ENCODE assay signal across 19 mouse cellular contexts in the genomic region with DNA sequence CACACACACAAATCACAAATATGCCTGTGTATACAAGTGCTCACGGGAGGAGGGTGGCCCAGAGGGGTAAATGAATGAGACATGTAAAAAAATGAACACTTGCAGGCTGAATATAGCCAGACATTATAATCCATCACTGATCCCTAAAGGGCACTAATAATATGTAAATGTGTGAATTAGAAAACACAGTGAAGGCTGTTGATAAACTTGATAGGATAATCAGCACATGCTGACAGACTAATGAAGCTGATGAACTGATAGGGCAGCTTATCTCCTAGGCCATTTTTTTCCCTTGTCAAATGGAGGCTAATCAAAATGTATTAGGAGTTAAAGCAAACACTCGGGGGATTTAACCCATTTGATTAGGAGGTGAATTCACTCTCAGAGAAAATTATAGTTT.
DNase-seq lines count a peak whose midpoint lies in the region; ATAC-seq lines count a peak whose summit lies in the region.
"Had no signal": no experiment of that assay in that cellular context is flagged by ENCODE, and none has a peak within 500 bp of the region (broad histone marks: within the 10 kb centered on the region; RNA-seq: fewer than 3 reads in every experiment).

No protein-coding gene starts in this region.

- no peak overlapping the region for H3K4me3 ChIP-seq in forebrain, embryonic 13.5 days
- no peak overlapping the region for H3K4me3 ChIP-seq in forebrain, embryonic 10.5 days
- no peak overlapping the region for H3K4me3 ChIP-seq in neural tube, embryonic 12.5 days
- H3K4me3 ChIP-seq in neural tube, embryonic 15.5 days (replicated peaks): no peak overlapping the region
- H3K4me3 ChIP-seq in midbrain, embryonic 13.5 days (replicated peaks): no peak overlapping the region
- H3K4me3 ChIP-seq: gastrocnemius, adult 2 months; heart, embryonic 10.5 days; limb, embryonic 15.5 days; liver, embryonic 15.5 days; megakaryocyte, embryonic 14.5 days; myocyte had no signal

- no peaks in the 10 kb centered on the region for H3K27me3 ChIP-seq in forebrain, embryonic 13.5 days
- H3K27me3 ChIP-seq in forebrain, embryonic 10.5 days (ENCODE audit: poor library complexity, severe bottlenecking): no peaks in the 10 kb centered on the region
- no peaks in the 10 kb centered on the region for H3K27me3 ChIP-seq in neural tube, embryonic 12.5 days (replicated peaks)
- no peaks in the 10 kb centered on the region for H3K27me3 ChIP-seq in neural tube, embryonic 15.5 days (replicated peaks)
- no peaks in the 10 kb centered on the region for H3K27me3 ChIP-seq in midbrain, embryonic 13.5 days
- H3K27me3 ChIP-seq: limb, embryonic 15.5 days; liver, embryonic 15.5 days; megakaryocyte, embryonic 14.5 days had no signal

- H3K27ac ChIP-seq in forebrain, embryonic 13.5 days: no peak overlapping the region
- H3K27ac ChIP-seq in forebrain, embryonic 10.5 days: no peak overlapping the region
- no peak overlapping the region for H3K27ac ChIP-seq in neural tube, embryonic 12.5 days
- H3K27ac ChIP-seq in neural tube, embryonic 15.5 days (replicated peaks): no peak overlapping the region
- peak overlapping the region; percentile 44 for H3K27ac ChIP-seq in midbrain, embryonic 13.5 days
- H3K27ac ChIP-seq: gastrocnemius, adult 2 months; heart, embryonic 10.5 days; limb, embryonic 15.5 days; liver, embryonic 15.5 days had no signal

- H3K4me2 ChIP-seq in forebrain, embryonic 13.5 days: no peak overlapping the region
- H3K4me2 ChIP-seq in neural tube, embryonic 12.5 days (replicated peaks): no peak overlapping the region
- no peak overlapping the region for H3K4me2 ChIP-seq in neural tube, embryonic 15.5 days
- H3K4me2 ChIP-seq in midbrain, embryonic 13.5 days (replicated peaks): no peak overlapping the region
- H3K4me2 ChIP-seq: limb, embryonic 15.5 days; liver, embryonic 15.5 days had no signal

- H3K36me3 ChIP-seq in forebrain, embryonic 13.5 days (ENCODE audit: poor library complexity, severe bottlenecking): peaks cover 10% of the 10 kb centered on the region
- peaks cover 13% of the 10 kb centered on the region for H3K36me3 ChIP-seq in forebrain, embryonic 10.5 days (replicated peaks)
- H3K36me3 ChIP-seq in neural tube, embryonic 12.5 days: peaks cover 12% of the 10 kb centered on the region
- H3K36me3 ChIP-seq in neural tube, embryonic 15.5 days: peaks cover 10% of the 10 kb centered on the region
- peaks cover 11% of the 10 kb centered on the region for H3K36me3 ChIP-seq in midbrain, embryonic 13.5 days
- H3K36me3 ChIP-seq: liver, embryonic 15.5 days had no signal

- peaks cover 6% of the 10 kb centered on the region; the same call in 1 of the 2 replicates for H3K9me3 ChIP-seq in forebrain, embryonic 13.5 days (replicated peaks)
- H3K9me3 ChIP-seq in forebrain, embryonic 10.5 days: peaks cover 9% of the 10 kb centered on the region
- H3K9me3 ChIP-seq in neural tube, embryonic 12.5 days: peaks cover 5% of the 10 kb centered on the region; the same call in 1 of the 2 replicates
- H3K9me3 ChIP-seq in neural tube, embryonic 15.5 days (replicated peaks): no peaks in the 10 kb centered on the region
- H3K9me3 ChIP-seq in midbrain, embryonic 13.5 days: peaks cover 9% of the 10 kb centered on the region; the same call in 1 of the 2 replicates
- H3K9me3 ChIP-seq: heart, embryonic 10.5 days; limb, embryonic 15.5 days; liver, embryonic 15.5 days had no signal

- no peaks in the 10 kb centered on the region for H3K4me1 ChIP-seq in forebrain, embryonic 13.5 days
- H3K4me1 ChIP-seq in forebrain, embryonic 10.5 days: no peaks in the 10 kb centered on the region
- H3K4me1 ChIP-seq in neural tube, embryonic 12.5 days: no peaks in the 10 kb centered on the region
- H3K4me1 ChIP-seq in neural tube, embryonic 15.5 days: peaks cover 7% of the 10 kb centered on the region; the same call in 1 of the 2 replicates
- H3K4me1 ChIP-seq in midbrain, embryonic 13.5 days (replicated peaks): peaks cover 16% of the 10 kb centered on the region; the same call in 1 of the 2 replicates
- H3K4me1 ChIP-seq: heart, embryonic 10.5 days; limb, embryonic 15.5 days; liver, embryonic 15.5 days; megakaryocyte, embryonic 14.5 days had no signal

- H3K9ac ChIP-seq in forebrain, embryonic 13.5 days: no peak overlapping the region
- H3K9ac ChIP-seq in neural tube, embryonic 12.5 days: no peak overlapping the region
- H3K9ac ChIP-seq in neural tube, embryonic 15.5 days (replicated peaks): no peak overlapping the region
- H3K9ac ChIP-seq in midbrain, embryonic 13.5 days (replicated peaks): no peak overlapping the region
- H3K9ac ChIP-seq: limb, embryonic 15.5 days; liver, embryonic 15.5 days had no signal

- DNase-seq in forebrain, embryonic 10.5 days (ENCODE audit: extremely low spot score, low spot score): no peak
- DNase-seq in frontal cortex, adult 2 months (ENCODE audit: extremely low spot score in 1 of 2, low spot score in 1 of 2): no peak
- no peak for DNase-seq in Muller cell, postnatal 12 days (ENCODE audit: inconsistent ontology term)
- DNase-seq: adrenal gland, postnatal 36 days; cerebellum, adult 18-20 months; cerebellum, postnatal 25 days; gastrocnemius, adult 2 months; kidney, adult 2 months; kidney, postnatal 14 days; thymus, postnatal 25 days had no signal

- WGBS in forebrain, embryonic 13.5 days: 25% methylated on average over 2 of the region's 2 CpGs
- 53% methylated on average over 2 of the region's 2 CpGs for WGBS in forebrain, embryonic 10.5 days
- 48% methylated on average over 2 of the region's 2 CpGs for WGBS in neural tube, embryonic 12.5 days
- 28% methylated on average over 2 of the region's 2 CpGs for WGBS in neural tube, embryonic 15.5 days
- 16% methylated on average over 2 of the region's 2 CpGs for WGBS in midbrain, embryonic 13.5 days

- ATAC-seq in forebrain, embryonic 13.5 days: peak; percentile 84
- ATAC-seq in neural tube, embryonic 12.5 days (ENCODE audit: low FRiP score, low read depth): peak; percentile 72
- no peak for ATAC-seq in neural tube, embryonic 15.5 days (ENCODE audit: low FRiP score)
- peak; percentile 73 for ATAC-seq in midbrain, embryonic 13.5 days
